Mouse (Mus musculus) NIH3T3 (cell line): ENCODE data around the gene Csgalnact2.

Source experiments
- DNase-seq: peaks from one replicate; pipeline ENCODE4 v3.0.0-alpha.2; 2012; ENCODE audit warnings: low read depth

Csgalnact2 gene

GRCm38 (mm10) chr6:118074151-118074550 is 64.8 kb downstream of the Csgalnact2 start:
- no peak for DNase-seq

- no peak for DNase-seq
These were observed 66.8 kb downstream of the Csgalnact2 start for GRCm38 (mm10) chr6:118072176-118072575.

GRCm38 (mm10) chr6:118071416-118071815 is 67.5 kb downstream of the Csgalnact2 start:
- DNase-seq, result no peak

GRCm38 (mm10) chr6:118071013-118071350 is 68.0 kb downstream of the Csgalnact2 start:
- DNase-seq, result no peak

GRCm38 (mm10) chr6:118070321-118071012 is 68.5 kb downstream of the Csgalnact2 start:
- DNase-seq, result peak; percentile 65

GRCm38 (mm10) chr6:118067720-118068119 is 71.2 kb downstream of the Csgalnact2 start:
- no peak for DNase-seq

GRCm38 (mm10) chr6:118066199-118067081 is 72.5 kb downstream of the Csgalnact2 start:
- DNase-seq, result no peak

GRCm38 (mm10) chr6:118065837-118066198 is 73.1 kb downstream of the Csgalnact2 start:
- DNase-seq, result no peak

GRCm38 (mm10) chr6:118064968-118065530 is 73.9 kb downstream of the Csgalnact2 start:
- DNase-seq, result peak; percentile 78

- DNase-seq, result no peak
These were observed 75.7 kb downstream of the Csgalnact2 start for GRCm38 (mm10) chr6:118063266-118063665.

GRCm38 (mm10) chr6:118061266-118061665 is 77.7 kb downstream of the Csgalnact2 start:
- no peak for DNase-seq
